Mouse (Mus musculus) embryonic fibroblast, embryonic 13.5 days (primary cell): ENCODE results near the gene Phb. TPM values are rescaled to one million over a fixed set of nuclear protein-coding genes. Genes with fewer than 3 reads are reported as not detected.

Experiments used
- H3K27ac ChIP-seq: 2 replicates; pipeline ENCODE4 v1.5.1; 2012; ENCODE audit warnings: low read length, control low read depth, inconsistent platforms; ENCODE audit not compliant: insufficient read depth
- H3K4me1 ChIP-seq: 2 replicates; pipeline ENCODE4 v1.6.1; 2011; ENCODE audit warnings: low read length; ENCODE audit not compliant: control insufficient read depth, insufficient read depth
- H3K4me3 ChIP-seq: 2 replicates; pipeline ENCODE4 v1.5.1; 2011; ENCODE audit warnings: mild to moderate bottlenecking, control low read depth, low read length; ENCODE audit not compliant: insufficient read depth
- CTCF ChIP-seq: IDR thresholded peaks from 2 replicates; pipeline ENCODE4 v1.5.1; 2011; ENCODE audit warnings: mild to moderate bottlenecking, control low read depth, low read length, moderate library complexity, borderline replicate concordance; ENCODE audit not compliant: insufficient read depth
- POLR2A ChIP-seq: IDR thresholded peaks from 2 replicates; pipeline ENCODE4 v1.6.1; 2011; ENCODE audit warnings: low read depth, mild to moderate bottlenecking, control low read depth, low read length, moderate library complexity
- polyA plus RNA-seq: library from polyadenylated mRNA; stranded (reverse); fragments of >200 nt; gene quantifications from 2 replicates; pipeline ENCODE4 v1.2.4, GENCODE M21; 2011; ENCODE audit warnings: low read depth; ENCODE audit not compliant: missing spikeins, insufficient read length

Phb gene
- polyA plus RNA-seq, 1 experiment = 157 TPM

DNA sequence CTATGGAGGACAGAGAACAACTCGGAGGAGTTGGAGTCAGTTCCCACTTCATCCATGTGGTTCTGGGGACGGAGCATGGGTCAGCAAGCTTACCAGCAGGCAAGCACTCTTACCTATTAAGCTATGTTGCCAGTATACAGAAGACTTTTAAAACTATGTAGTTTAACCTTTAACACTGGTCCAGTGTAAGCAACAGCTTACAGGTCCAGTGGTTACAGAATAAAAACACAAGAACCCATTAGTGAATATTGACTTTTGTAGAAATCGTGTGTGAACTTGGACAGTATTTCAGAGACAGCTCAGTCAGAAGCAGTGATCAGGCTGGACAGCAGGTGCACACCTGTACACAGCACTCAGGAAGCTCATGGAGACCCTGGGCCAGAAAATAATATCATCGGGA, 57.7 kb downstream of the Phb start:
- Histone ChIP-seq H3K27ac (no peak overlapping the region), H3K4me1 (no peaks in the 10 kb centered on the region), H3K4me3 (no peak overlapping the region)
- TF ChIP-seq POLR2A (no peak), CTCF (no peak)

DNA sequence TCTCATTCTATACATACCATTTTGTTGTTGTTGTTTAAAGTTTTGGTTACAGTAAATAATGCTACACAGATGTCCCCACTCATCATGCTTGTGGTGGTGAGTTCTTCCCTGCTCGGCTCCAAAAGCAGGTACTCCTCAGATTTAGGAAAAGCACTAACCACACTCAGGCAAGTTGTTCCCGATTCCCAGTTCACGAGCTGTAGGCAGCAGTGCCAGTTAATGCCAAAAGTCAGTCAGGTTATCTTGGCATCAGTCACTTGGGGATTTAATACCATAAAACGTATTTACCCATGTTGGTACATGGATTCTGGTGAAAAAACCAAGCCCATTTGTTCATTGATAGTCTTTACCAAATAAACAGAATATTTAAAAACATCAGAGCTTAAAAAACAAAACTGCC, 59.4 kb downstream of the Phb start:
- Histone ChIP-seq H3K27ac (no peak overlapping the region), H3K4me3 (no peak overlapping the region), H3K4me1 (no peaks in the 10 kb centered on the region)
- TF ChIP-seq CTCF (no peak), POLR2A (no peak)

DNA sequence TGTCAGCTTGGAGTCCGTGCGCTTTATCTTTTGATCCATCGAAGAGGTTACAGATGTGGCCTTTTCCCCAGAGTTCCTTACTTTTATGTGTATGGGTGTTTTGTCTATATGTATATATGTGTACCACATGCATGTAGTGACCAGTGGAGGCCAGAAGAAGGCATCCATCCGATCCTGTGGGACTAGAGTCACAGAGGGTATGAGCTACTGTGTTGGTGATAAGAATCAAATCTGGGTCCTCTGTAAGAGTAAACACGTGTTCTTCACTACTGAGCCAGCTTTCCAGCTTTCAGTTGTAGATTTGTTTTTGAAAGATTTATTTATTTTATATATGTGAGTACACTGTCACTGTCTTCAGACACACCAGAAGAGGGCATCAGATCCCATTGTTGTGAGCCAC, 61.2 kb downstream of the Phb start:
- TF ChIP-seq CTCF (no peak), POLR2A (no peak)
- no peaks in the 10 kb centered on the region for H3K4me1 ChIP-seq
- H3K4me3 ChIP-seq = no peak overlapping the region
- H3K27ac ChIP-seq = no peak overlapping the region

DNA sequence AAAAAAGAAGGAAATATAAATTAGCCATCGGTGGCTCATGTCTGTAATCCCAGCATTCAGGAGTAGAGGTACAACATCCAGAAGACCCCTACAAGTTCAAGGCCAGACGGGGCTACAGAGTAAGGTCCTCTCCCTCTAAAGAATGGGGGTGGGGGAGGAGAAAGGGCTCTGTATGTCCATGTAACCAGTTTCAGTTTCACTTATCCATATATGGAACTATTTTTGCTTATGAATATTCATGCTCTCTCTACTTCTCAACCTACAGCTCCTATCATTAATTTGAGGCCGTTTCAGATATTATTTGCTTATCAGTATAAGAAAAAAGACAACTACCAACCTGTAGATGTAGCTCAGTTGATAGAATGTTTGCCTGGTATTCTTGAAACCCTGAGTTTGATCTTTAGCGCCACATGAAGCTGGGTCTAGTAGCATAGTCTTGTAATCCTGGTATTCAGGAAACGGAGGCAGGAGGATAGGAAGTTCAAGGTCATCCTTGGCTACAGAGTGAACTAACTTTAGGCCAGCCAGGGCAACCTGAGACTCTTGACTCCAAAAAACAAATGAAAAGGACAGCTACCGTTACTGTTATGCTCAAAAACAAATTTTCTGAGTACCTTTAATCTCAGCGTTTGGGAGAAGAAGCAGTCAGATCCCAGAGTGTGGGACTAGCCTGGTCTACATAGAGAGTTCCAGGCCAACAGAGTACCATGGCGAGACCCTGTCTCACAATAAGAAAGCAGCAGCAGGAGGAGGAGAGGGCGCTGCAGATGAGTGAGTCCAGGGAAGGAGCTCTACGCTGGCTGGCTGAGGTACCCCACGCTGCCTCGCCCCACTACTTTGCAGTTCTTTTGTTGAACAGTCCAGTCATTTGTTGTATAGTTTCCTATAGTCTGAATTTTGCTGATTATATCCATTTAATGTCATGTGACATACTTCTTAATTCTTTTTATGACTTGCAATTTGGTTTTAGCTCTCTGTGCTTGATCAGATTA, 62.5 kb downstream of the Phb start:
- H3K4me1 ChIP-seq = no peaks in the 10 kb centered on the region
- no peak overlapping the region for H3K4me3 ChIP-seq
- no peak for TF ChIP-seq CTCF
- no peak for TF ChIP-seq POLR2A
- H3K27ac ChIP-seq = no peak overlapping the region

Other genes with a start within 250 kb of the Phb start
- 1.1 and 1.6 TPM in 2 replicates for gene Nxph3, start 152.4 kb upstream of the Phb start, polyA plus RNA-seq
- 0.18 and 3.2 TPM in 2 replicates for gene Ngfr, start 79.2 kb upstream of the Phb start, polyA plus RNA-seq
- 18.9 and 27.3 TPM in 2 replicates for gene Zfp652, start 45.7 kb downstream of the Phb start, polyA plus RNA-seq
- 0.89 and 0.93 TPM in 2 replicates for gene B130006D01Rik, start 56.6 kb downstream of the Phb start, polyA plus RNA-seq
- 5.5 TPM in 2 replicates for gene Phospho1, start 157.5 kb downstream of the Phb start, polyA plus RNA-seq
- gene Gngt2, start 170.3 kb downstream of the Phb start, polyA plus RNA-seq = 2.4 and 5.6 TPM in 2 replicates
- gene Abi3, start 175.5 kb downstream of the Phb start, polyA plus RNA-seq = 0.40 and 1.1 TPM in 2 replicates
- gene B4galnt2, start 247.9 kb downstream of the Phb start, polyA plus RNA-seq = 0.47 and 0.51 TPM in 2 replicates